Mouse (Mus musculus) testis, adult 2 months (tissue): Measurements from ENCODE around the gene Aurkb.

Experiments
- CTCF ChIP-seq: fragments of 200-500 bp; IDR thresholded peaks from 2 replicates; pipeline ENCODE4 v1.5.1; 2012; ENCODE audit warnings: low read depth, mild to moderate bottlenecking, inconsistent platforms, low read length, moderate library complexity; ENCODE audit not compliant: control insufficient read depth, insufficient read depth, insufficient replicate concordance
- POLR2A ChIP-seq: fragments of 200-500 bp; IDR thresholded peaks from 2 replicates; pipeline ENCODE4 v1.6.1; 2012; ENCODE audit warnings: low read depth, mild to moderate bottlenecking, inconsistent platforms, low read length, moderate library complexity; ENCODE audit not compliant: control insufficient read depth

DNA sequence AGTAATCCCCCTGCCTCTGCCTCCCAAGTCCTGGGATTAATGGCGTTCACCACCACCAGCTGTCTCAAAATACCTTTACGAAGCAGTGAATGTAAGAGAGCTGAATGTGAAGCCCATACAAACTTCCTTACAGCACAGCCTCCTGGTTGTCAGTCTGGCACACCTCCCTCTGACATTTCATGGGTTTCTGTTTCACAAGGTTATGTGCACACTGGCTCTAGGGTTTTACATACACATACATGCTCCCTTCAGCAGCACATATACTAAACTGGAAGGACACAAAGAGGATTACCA is 29.3 kb downstream of the Aurkb start:
- TF ChIP-seq CTCF (no peak), POLR2A (no peak)
